Mouse (Mus musculus) embryonic facial prominence, embryonic 11.5 days (tissue): ENCODE data around the gene Gnaq. TPM values are rescaled to one million over a fixed set of nuclear protein-coding genes. Genes with fewer than 3 reads are reported as not detected.

ENCODE experiments used
- ATAC-seq: fragments of 200-750 bp; cut with Nextera tagmentation; replicated peaks from 2 replicates; pipeline ENCODE4 v1.8.0; 2017; ENCODE audit warnings: low read depth; ENCODE audit not compliant: insufficient number of reproducible peaks, low FRiP score, low TSS enrichment
- DNase-seq: peaks from one replicate; pipeline ENCODE4 v3.0.0-alpha.2; 2015; ENCODE audit warnings: low spot score
- H3K27ac ChIP-seq: fragments of 300-500 bp; sonication (generic); replicated peaks from 2 replicates; pipeline ENCODE4 v1.5.1; 2014; ENCODE audit warnings: mild to moderate bottlenecking, low read depth, low read length, control low read depth
- H3K27me3 ChIP-seq: fragments of 300-500 bp; sonication (generic); 2 replicates; pipeline ENCODE4 v1.6.1; 2014; ENCODE audit warnings: mild to moderate bottlenecking, low read length, moderate library complexity, mixed read lengths; ENCODE audit not compliant: control insufficient read depth, insufficient read depth
- H3K36me3 ChIP-seq: fragments of 300-500 bp; sonication (generic); replicated peaks from 2 replicates; pipeline ENCODE4 v1.6.1; 2014; ENCODE audit warnings: low read depth, mild to moderate bottlenecking, low read length, moderate library complexity, mixed read lengths; ENCODE audit not compliant: control insufficient read depth, insufficient read depth
- H3K4me1 ChIP-seq: fragments of 300-500 bp; sonication (generic); 2 replicates; pipeline ENCODE4 v1.6.1; 2014; ENCODE audit warnings: low read length, mixed read lengths; ENCODE audit not compliant: control insufficient read depth, insufficient read depth
- H3K4me2 ChIP-seq: fragments of 300-500 bp; sonication (generic); 2 replicates; pipeline ENCODE4 v1.6.1; 2014; ENCODE audit warnings: low read depth, mild to moderate bottlenecking, control low read depth, low read length, moderate library complexity
- H3K4me3 ChIP-seq: fragments of 300-500 bp; sonication (generic); 2 replicates; pipeline ENCODE4 v1.5.1; 2014; ENCODE audit warnings: low read depth, low read length, control low read depth
- H3K9ac ChIP-seq: fragments of 300-500 bp; sonication (generic); replicated peaks from 2 replicates; pipeline ENCODE4 v1.6.1; 2014; ENCODE audit warnings: mild to moderate bottlenecking, control low read depth, low read length
- H3K9me3 ChIP-seq: fragments of 300-500 bp; sonication (generic); replicated peaks from 2 replicates; pipeline ENCODE4 v1.6.1; 2016; ENCODE audit warnings: mild to moderate bottlenecking, low read length, inconsistent platforms, mixed read lengths; ENCODE audit not compliant: control insufficient read depth
- WGBS: fragments of 180-500 bp; shearing (Covaris S2); extraction: QIAGEN DNeasy Blood & Tissue Kit; methylation state at CpG from one replicate; pipeline ENCODE4 v1.1.7; 2014; 5-methylcytosine and 5-hydroxymethylcytosine counted together
- polyA plus RNA-seq: library from polyadenylated mRNA; unstranded; fragments of >200 nt; fragmentation: Nextera tagmentation; extraction: Ambion mirVana; gene quantifications from 2 replicates; pipeline ENCODE4 v1.2.1, GENCODE M21; 2014

The Gnaq gene
- polyA plus RNA-seq, 1 experiment from 2014 or later, result 16.2 TPM

DNA sequence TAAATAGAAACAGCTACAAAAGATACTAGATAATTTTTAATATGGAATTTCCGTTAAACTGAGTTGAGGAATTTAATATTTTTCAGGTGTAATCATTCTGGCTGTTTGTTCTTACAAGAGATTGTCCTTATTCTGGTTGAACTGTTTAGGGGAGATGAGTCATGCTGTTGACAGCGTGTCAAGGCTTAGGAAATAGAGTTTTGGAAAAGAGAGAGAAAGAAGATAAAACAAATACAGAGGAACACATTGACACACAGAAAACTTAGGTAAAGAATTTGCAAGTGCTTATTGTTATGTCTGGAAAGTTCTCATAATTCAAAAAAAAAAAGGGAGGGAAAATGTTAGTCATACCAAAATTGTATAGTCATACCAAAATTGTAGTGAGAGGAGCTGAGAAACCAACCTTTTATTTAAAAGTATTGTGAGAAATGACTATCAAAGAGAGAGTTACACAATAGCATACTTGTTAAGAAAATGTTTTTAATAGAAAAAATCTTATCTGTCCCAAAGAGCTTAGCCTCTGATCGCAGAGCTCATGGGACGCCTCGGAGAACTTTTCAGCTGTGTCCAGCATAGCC, 285.5 kb downstream of the Gnaq start:
- H3K36me3 ChIP-seq, result no peaks in the 10 kb centered on the region
- no peak overlapping the region for H3K4me3 ChIP-seq
- no peak for DNase-seq
- no peaks in the 10 kb centered on the region for H3K9me3 ChIP-seq
- no peak overlapping the region for H3K4me2 ChIP-seq
- H3K27me3 ChIP-seq, result no peaks in the 10 kb centered on the region
- no peak for ATAC-seq
- no peaks in the 10 kb centered on the region for H3K4me1 ChIP-seq
- H3K9ac ChIP-seq, result no peak overlapping the region
- 92% methylated on average over 5 of the region's 5 CpGs for WGBS
- H3K27ac ChIP-seq, result no peak overlapping the region

DNA sequence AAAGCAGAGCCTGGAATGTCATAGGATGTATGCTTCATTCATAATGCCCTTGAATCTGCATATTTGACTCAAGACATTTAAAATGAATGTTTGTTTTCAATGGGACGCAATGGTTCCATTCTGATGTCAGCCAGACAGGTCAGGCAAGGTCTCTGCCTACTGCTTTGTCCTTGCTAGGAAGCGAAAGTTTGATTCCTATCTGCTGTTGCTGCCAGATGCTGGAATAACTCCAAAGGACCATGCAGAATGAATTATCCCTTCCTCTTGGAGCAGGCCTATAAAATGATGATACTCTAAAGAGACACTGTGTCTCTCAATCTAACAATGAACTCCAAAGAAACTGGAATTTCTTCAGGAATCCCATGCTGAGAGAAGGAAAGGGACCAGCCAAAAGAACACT, 293.0 kb downstream of the Gnaq start:
- Histone ChIP-seq H3K4me2 (no peak overlapping the region), H3K4me3 (no peak overlapping the region), H3K36me3 (no peaks in the 10 kb centered on the region), H3K27me3 (no peaks in the 10 kb centered on the region), H3K27ac (no peak overlapping the region), H3K9ac (no peak overlapping the region), H3K9me3 (no peaks in the 10 kb centered on the region), H3K4me1 (no peaks in the 10 kb centered on the region)
- WGBS, result 84% methylated on average over 2 of the region's 2 CpGs
- no peak for DNase-seq
- ATAC-seq, result no peak

DNA sequence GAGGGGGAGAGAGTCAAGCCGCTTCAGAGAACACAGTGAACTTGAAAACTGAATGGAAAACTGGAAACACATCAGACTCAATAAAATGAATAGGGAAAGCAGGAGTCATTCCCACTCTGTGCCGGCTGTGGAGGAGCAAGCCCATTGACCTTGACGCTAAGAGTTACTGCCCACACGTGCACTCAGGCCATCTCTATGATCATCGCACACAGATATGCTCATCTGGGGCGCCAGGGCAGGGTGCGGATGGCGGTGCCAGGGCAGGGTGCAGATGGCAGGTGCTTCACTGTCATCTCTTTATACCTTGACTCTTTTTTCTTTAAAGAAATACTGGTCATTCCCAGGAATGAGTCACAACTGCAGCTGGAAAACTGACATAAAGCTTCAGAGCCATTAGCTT, 298.7 kb downstream of the Gnaq start:
- WGBS, result 91% methylated on average over 8 of the region's 8 CpGs
- Histone ChIP-seq H3K9me3 (no peaks in the 10 kb centered on the region), H3K27me3 (peaks cover 11% of the 10 kb centered on the region), H3K9ac (no peak overlapping the region), H3K4me3 (no peak overlapping the region), H3K27ac (no peak overlapping the region), H3K36me3 (no peaks in the 10 kb centered on the region), H3K4me1 (no peaks in the 10 kb centered on the region), H3K4me2 (no peak overlapping the region)
- ATAC-seq, result no peak
- DNase-seq, result no peak

GRCm38 (mm10) chr19:16434879-16435278, 302.2 kb downstream of the Gnaq start:
- no peaks in the 10 kb centered on the region for H3K36me3 ChIP-seq
- H3K9ac ChIP-seq, result no peak overlapping the region
- peak; percentile 55 for DNase-seq
- no peak overlapping the region for H3K4me3 ChIP-seq
- H3K4me2 ChIP-seq, result peak overlapping the region; percentile 60; the same call in 1 of the 2 replicates
- ATAC-seq, result no peak
- 24% methylated on average over 9 of the region's 9 CpGs for WGBS
- H3K9me3 ChIP-seq, result no peaks in the 10 kb centered on the region
- peaks cover 14% of the 10 kb centered on the region for H3K27me3 ChIP-seq
- no peak overlapping the region for H3K27ac ChIP-seq
- no peaks in the 10 kb centered on the region for H3K4me1 ChIP-seq

DNA sequence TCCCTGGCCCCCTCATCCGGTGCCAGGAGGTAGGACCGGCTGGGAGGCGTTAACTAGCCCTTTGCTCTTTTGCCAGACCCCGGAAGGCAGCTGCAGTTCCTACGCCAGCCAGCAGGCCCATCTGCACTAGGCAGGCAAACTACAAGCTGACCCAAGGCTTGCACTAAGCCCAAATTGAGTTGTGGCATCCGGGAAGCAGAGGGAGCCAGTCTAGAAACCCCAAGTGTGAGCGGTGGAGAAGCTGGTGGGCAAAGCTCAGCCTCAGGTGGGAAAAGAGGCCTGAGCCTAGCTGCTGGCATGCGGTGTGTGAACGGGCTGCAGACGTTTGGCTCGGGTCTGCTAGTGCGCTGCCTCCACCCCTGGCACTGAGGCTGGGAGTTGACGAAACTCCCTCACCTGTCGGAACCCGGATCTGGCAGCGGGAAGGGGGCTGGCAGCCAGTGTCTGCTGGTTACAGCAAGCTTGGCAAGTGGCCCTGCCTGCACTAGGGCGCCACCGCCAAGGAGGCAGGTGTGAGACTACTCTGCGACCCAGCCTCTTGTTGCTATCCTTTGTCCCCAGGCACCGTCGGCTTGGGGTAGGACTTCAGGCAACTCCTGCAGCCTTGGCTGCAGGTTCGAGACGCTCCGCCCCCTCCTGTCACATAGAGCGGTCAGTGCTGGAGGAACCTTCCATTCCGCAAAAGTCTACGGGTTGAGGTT, 303.1 kb downstream of the Gnaq start, which contains the start of gene Gna14:
TSS of gene Gna14 (plus strand) at position 232 of the 701 bp plus-strand sequence.
- H3K36me3 ChIP-seq, result no peaks in the 10 kb centered on the region
- peak within 1 kb of the TSS; percentile 60 for H3K4me2 ChIP-seq
- peak; percentile 72 for DNase-seq
- no peaks in the 10 kb centered on the region for H3K9me3 ChIP-seq
- no peak within 1 kb of the TSS for H3K27ac ChIP-seq
- no peaks in the 10 kb centered on the region for H3K4me1 ChIP-seq
- under 1% methylated on average over 27 of the region's 27 CpGs for WGBS
- ATAC-seq, result peak; percentile 60
- peak within 1 kb of the TSS; percentile 43; the same call in 1 of the 2 replicates for H3K9ac ChIP-seq
- peaks cover 14% of the 10 kb centered on the region for H3K27me3 ChIP-seq
- H3K4me3 ChIP-seq, result peak within 1 kb of the TSS; percentile 34

GRCm38 (mm10) chr19:16436335-16437169, 303.9 kb downstream of the Gnaq start:
- Histone ChIP-seq H3K36me3 (no peaks in the 10 kb centered on the region), H3K27ac (no peak overlapping the region), H3K9ac (peak overlapping the region; percentile 43; the same call in 1 of the 2 replicates), H3K4me1 (no peaks in the 10 kb centered on the region), H3K27me3 (peaks cover 14% of the 10 kb centered on the region), H3K4me3 (peak overlapping the region; percentile 34), H3K9me3 (no peaks in the 10 kb centered on the region), H3K4me2 (peak overlapping the region; percentile 60)
- ATAC-seq (no peak), DNase-seq (peak; percentile 55)
- WGBS, result 1% methylated on average over 61 of the region's 61 CpGs
